Mouse (Mus musculus) MEL (cell line): ENCODE measurements around the gene Igfbp2. TPM values are rescaled to one million over a fixed set of nuclear protein-coding genes. Genes with fewer than 3 reads are reported as not detected.

Experiments
- DNase-seq: peaks from one replicate; pipeline ENCODE4 v3.0.0; 2011; ENCODE audit warnings: low read depth, low spot score
- H3K27ac ChIP-seq: 2 replicates; pipeline ENCODE4 v1.5.1; 2012; ENCODE audit warnings: low read depth, mild to moderate bottlenecking, control low read depth, low read length, moderate library complexity; ENCODE audit not compliant: control insufficient read depth
- H3K27me3 ChIP-seq, 2 experiments: fragments of 150-350 bp in 1 of 2; sonication (generic) in 1 of 2; 2 replicates each; pipeline ENCODE4 v1.6.1; 2012; ENCODE audit warnings: low read length in 2 of 2, mild to moderate bottlenecking in 2 of 2, improper control_type of control experiment in 1 of 2, moderate library complexity in 1 of 2; ENCODE audit not compliant: insufficient read depth in 2 of 2, control insufficient read depth in 1 of 2
- H3K36me3 ChIP-seq, 2 experiments: 2 replicates each; pipeline ENCODE4 v1.6.1; 2012 to 2014; ENCODE audit warnings: low read length in 2 of 2, improper control_type of control experiment in 1 of 2, inconsistent platforms in 1 of 2, mild to moderate bottlenecking in 1 of 2; ENCODE audit not compliant: insufficient read depth in 2 of 2, control insufficient read depth in 1 of 2
- H3K4me1 ChIP-seq, 2 experiments: fragments of 150-350 bp in 1 of 2; sonication (generic) in 1 of 2; 2 replicates each; pipeline ENCODE4 v1.6.1; 2012; ENCODE audit warnings: low read length in 2 of 2, improper control_type of control experiment in 1 of 2, mild to moderate bottlenecking in 1 of 2; ENCODE audit not compliant: insufficient read depth in 2 of 2, control insufficient read depth in 1 of 2
- H3K4me3 ChIP-seq, 2 experiments: fragments of 150-350 bp in 1 of 2; sonication (generic) in 1 of 2; 2 replicates each; pipeline ENCODE4 v1.5.1; 2012; ENCODE audit warnings: low read depth in 2 of 2, low read length in 2 of 2, mild to moderate bottlenecking in 2 of 2, moderate library complexity in 2 of 2, control low read depth in 1 of 2, improper control_type of control experiment in 1 of 2; ENCODE audit not compliant: control insufficient read depth in 1 of 2, insufficient read depth in 1 of 2
- H3K79me2 ChIP-seq: 2 replicates; pipeline ENCODE4 v1.6.1; 2012; ENCODE audit warnings: mild to moderate bottlenecking, low read length, moderate library complexity; ENCODE audit not compliant: control insufficient read depth, poor library complexity, insufficient read depth
- H3K9ac ChIP-seq: 2 replicates; pipeline ENCODE4 v1.6.1; 2012; ENCODE audit warnings: low read depth, mild to moderate bottlenecking, control low read depth, low read length, moderate library complexity; ENCODE audit not compliant: control insufficient read depth, poor library complexity, severe bottlenecking
- H3K9me3 ChIP-seq: fragments of 150-350 bp; sonication (generic); replicated peaks from 2 replicates; pipeline ENCODE4 v1.6.1; 2012; ENCODE audit warnings: mild to moderate bottlenecking, low read length, improper control_type of control experiment, moderate library complexity; ENCODE audit not compliant: insufficient read depth
- BHLHE40 ChIP-seq: IDR thresholded peaks from 2 replicates; pipeline ENCODE4 v1.6.1; 2012; ENCODE audit warnings: low read depth, mild to moderate bottlenecking, inconsistent platforms, low read length, improper control_type of control experiment, borderline replicate concordance
- CHD1 ChIP-seq: IDR thresholded peaks from 2 replicates; pipeline ENCODE4 v1.6.1; 2012; ENCODE audit warnings: low read depth, mild to moderate bottlenecking, inconsistent platforms, low read length, improper control_type of control experiment
- CTCF ChIP-seq, 3 experiments: IDR thresholded peaks in 2 of 3; conservative IDR thresholded peaks in 1 of 3; 2 replicates each; pipeline ENCODE4 v1.5.1; 2011 to 2012; ENCODE audit warnings: low read length in 3 of 3, low read depth in 2 of 3, mild to moderate bottlenecking in 2 of 3, improper control_type of control experiment in 1 of 3, inconsistent platforms in 1 of 3, mixed read lengths in 1 of 3, moderate library complexity in 1 of 3; ENCODE audit not compliant: control insufficient read depth in 1 of 3, insufficient read depth in 1 of 3, poor library complexity in 1 of 3, severe bottlenecking in 1 of 3
- EP300 ChIP-seq, 2 experiments: IDR thresholded peaks; 2 replicates each; pipeline ENCODE4 v1.6.1; 2011; ENCODE audit warnings: improper control_type of control experiment in 2 of 2, low read length in 2 of 2, low read depth in 1 of 2, mild to moderate bottlenecking in 1 of 2
- ETS1 ChIP-seq: IDR thresholded peaks from 2 replicates; pipeline ENCODE4 v1.6.1; 2012; ENCODE audit warnings: low read depth, mild to moderate bottlenecking, inconsistent platforms, low read length, improper control_type of control experiment, moderate library complexity
- GABPA ChIP-seq: IDR thresholded peaks from 2 replicates; pipeline ENCODE4 v1.6.1; 2012; ENCODE audit warnings: low read depth, mild to moderate bottlenecking, inconsistent platforms, low read length, improper control_type of control experiment, moderate library complexity
- MAFK ChIP-seq: IDR thresholded peaks from 2 replicates; pipeline ENCODE4 v1.6.1; 2011; ENCODE audit warnings: low read depth, mild to moderate bottlenecking, low read length, improper control_type of control experiment, borderline replicate concordance
- MAX ChIP-seq: IDR thresholded peaks from 2 replicates; pipeline ENCODE4 v1.6.1; 2011; ENCODE audit warnings: low read length, improper control_type of control experiment
- MAZ ChIP-seq: IDR thresholded peaks from 2 replicates; pipeline ENCODE4 v1.6.1; 2012; ENCODE audit warnings: low read depth, mild to moderate bottlenecking, inconsistent platforms, low read length, improper control_type of control experiment
- MXI1 ChIP-seq: IDR thresholded peaks from 2 replicates; pipeline ENCODE4 v1.6.1; 2011; ENCODE audit warnings: mild to moderate bottlenecking, low read depth, low read length, improper control_type of control experiment
- MYC ChIP-seq: IDR thresholded peaks from 2 replicates; pipeline ENCODE4 v1.6.1; 2011; ENCODE audit warnings: low read depth, mild to moderate bottlenecking, low read length, improper control_type of control experiment, moderate library complexity
- POLR2AphosphoS2 ChIP-seq: IDR thresholded peaks from 2 replicates; pipeline ENCODE4 v1.6.1; 2011; ENCODE audit warnings: low read length, improper control_type of control experiment
- RAD21 ChIP-seq: IDR thresholded peaks from 2 replicates; pipeline ENCODE4 v1.6.1; 2011; ENCODE audit warnings: mild to moderate bottlenecking, low read depth, low read length, improper control_type of control experiment
- RCOR1 ChIP-seq: IDR thresholded peaks from 2 replicates; pipeline ENCODE4 v1.6.1; 2012; ENCODE audit warnings: low read depth, mild to moderate bottlenecking, inconsistent platforms, low read length, improper control_type of control experiment
- SIN3A ChIP-seq: IDR thresholded peaks from 2 replicates; pipeline ENCODE4 v1.6.1; 2012; ENCODE audit warnings: low read length, improper control_type of control experiment, inconsistent platforms
- SMC3 ChIP-seq: IDR thresholded peaks from 2 replicates; pipeline ENCODE4 v1.6.1; 2011; ENCODE audit warnings: low read depth, low read length, improper control_type of control experiment
- TAL1 ChIP-seq: IDR thresholded peaks from 2 replicates; pipeline ENCODE4 v1.6.1; 2012; ENCODE audit warnings: mild to moderate bottlenecking, inconsistent platforms, low read length, moderate library complexity, mixed read lengths
- TBP ChIP-seq: IDR thresholded peaks from 2 replicates; pipeline ENCODE4 v1.8.0; 2011; ENCODE audit warnings: low read depth, low read length, improper control_type of control experiment
- TCF12 ChIP-seq: IDR thresholded peaks from 2 replicates; pipeline ENCODE4 v1.6.1; 2014; ENCODE audit warnings: low read depth, mild to moderate bottlenecking, inconsistent platforms, low read length, improper control_type of control experiment, moderate library complexity
- UBTF ChIP-seq: IDR thresholded peaks from 2 replicates; pipeline ENCODE4 v1.6.1; 2012; ENCODE audit warnings: low read depth, mild to moderate bottlenecking, inconsistent platforms, low read length, improper control_type of control experiment, moderate library complexity, borderline replicate concordance; ENCODE audit not compliant: insufficient read depth
- ZC3H11A ChIP-seq: IDR thresholded peaks from 2 replicates; pipeline ENCODE4 v1.6.1; 2012; ENCODE audit warnings: low read depth, mild to moderate bottlenecking, inconsistent platforms, low read length, improper control_type of control experiment
- ZKSCAN1 ChIP-seq: IDR thresholded peaks from 2 replicates; pipeline ENCODE4 v1.6.1; 2012; ENCODE audit warnings: low read depth, mild to moderate bottlenecking, inconsistent platforms, low read length, improper control_type of control experiment, moderate library complexity
- ZMIZ1 ChIP-seq: IDR thresholded peaks from 2 replicates; pipeline ENCODE4 v1.6.1; 2012; ENCODE audit warnings: low read depth, mild to moderate bottlenecking, inconsistent platforms, low read length, improper control_type of control experiment, moderate library complexity
- polyA plus RNA-seq, 2 experiments: library from polyadenylated mRNA; stranded (reverse) in 1 of 2; unstranded in 1 of 2; fragments of >175 nt in 1 of 2; fragments of >200 nt in 1 of 2; gene quantifications; 2 replicates each; pipeline versions ENCODE4 v1.2.1 to v1.2.4; 2012; ENCODE audit warnings: low replicate concordance in 2 of 2, low read depth in 1 of 2; ENCODE audit not compliant: insufficient read length in 2 of 2, insufficient read depth in 1 of 2, missing spikeins in 1 of 2
- total RNA-seq: library from RNA; depleted of rRNA; stranded (reverse); fragments of 300-350 nt; gene quantifications from 2 replicates; pipeline ENCODE4 v1.2.3, GENCODE M21; 2012

The Igfbp2 gene
- total and polyA plus RNA-seq, 3 experiments, result not detected

DNA sequence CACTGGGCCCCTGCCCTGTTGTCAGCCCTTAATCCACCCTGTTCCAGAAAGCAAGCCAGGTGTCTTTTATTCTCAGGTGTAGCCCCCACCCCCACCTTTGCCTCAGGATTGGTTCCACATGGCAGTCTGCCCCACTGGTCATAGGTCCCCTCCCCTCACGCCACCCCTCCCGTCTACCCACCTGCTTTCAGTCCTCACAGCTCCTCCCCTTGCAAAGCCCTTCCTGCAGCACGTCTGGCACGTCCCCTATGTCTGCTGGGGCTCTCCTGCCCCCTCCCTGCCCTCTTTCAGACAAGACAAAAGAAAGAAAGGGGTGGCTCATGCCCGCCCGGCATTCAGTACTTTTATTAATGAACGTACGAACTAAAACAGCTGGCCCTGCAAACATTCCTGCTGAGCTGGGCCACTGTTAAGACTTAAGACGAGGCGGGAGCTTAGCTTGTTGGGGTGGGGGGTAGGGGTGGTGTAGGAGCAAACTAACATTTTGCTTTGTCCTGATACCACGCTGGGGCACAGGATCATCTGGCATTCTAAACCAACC is 18.2 kb upstream of the Igfbp2 start:
- Histone ChIP-seq H3K79me2 (no peaks in the 10 kb centered on the region), H3K27me3 (no peaks in the 10 kb centered on the region), H3K4me1 (no peaks in the 10 kb centered on the region), H3K9me3 (no peaks in the 10 kb centered on the region), H3K9ac (no peak overlapping the region)
- DNase-seq, result no peak
- TF ChIP-seq TCF12 (no peak), CHD1 (no peak), MXI1 (no peak), RAD21 (no peak), POLR2AphosphoS2 (no peak), CTCF (IDR thresholded peaks at IDR 0.05 in 2 of 3, conservative IDR thresholded peaks at IDR 0.05 in 1 of 3; ENCODE audit: control insufficient read depth in 1 of 3, insufficient read depth in 1 of 3, low read depth in 2 of 3, low read length in 3 of 3, poor library complexity in 1 of 3, severe bottlenecking in 1 of 3) (no peak), MYC (no peak), SIN3A (no peak)
- TF ChIP-seq, all 39 proteins: peak for 0
- Histone ChIP-seq H3K27ac (no peak overlapping the region), H3K4me3 (no peak overlapping the region), H3K36me3 (no peaks in the 10 kb centered on the region)

GRCm38 (mm10) chr1:72809304-72809703 is 15.0 kb upstream of the Igfbp2 start:
- Histone ChIP-seq H3K9me3 (no peaks in the 10 kb centered on the region), H3K27me3 (no peaks in the 10 kb centered on the region), H3K9ac (no peak overlapping the region), H3K4me3 (no peak overlapping the region), H3K4me1 (no peaks in the 10 kb centered on the region), H3K36me3 (no peaks in the 10 kb centered on the region)
- no peak for DNase-seq
- TF ChIP-seq SMC3 (no peak), MAZ (no peak), RCOR1 (no peak), TBP (no peak), GABPA (no peak), UBTF (no peak), MAX (no peak)
- TF ChIP-seq, all 39 proteins: peak for 0
- no peak overlapping the region for H3K27ac ChIP-seq
- no peaks in the 10 kb centered on the region for H3K79me2 ChIP-seq

DNA sequence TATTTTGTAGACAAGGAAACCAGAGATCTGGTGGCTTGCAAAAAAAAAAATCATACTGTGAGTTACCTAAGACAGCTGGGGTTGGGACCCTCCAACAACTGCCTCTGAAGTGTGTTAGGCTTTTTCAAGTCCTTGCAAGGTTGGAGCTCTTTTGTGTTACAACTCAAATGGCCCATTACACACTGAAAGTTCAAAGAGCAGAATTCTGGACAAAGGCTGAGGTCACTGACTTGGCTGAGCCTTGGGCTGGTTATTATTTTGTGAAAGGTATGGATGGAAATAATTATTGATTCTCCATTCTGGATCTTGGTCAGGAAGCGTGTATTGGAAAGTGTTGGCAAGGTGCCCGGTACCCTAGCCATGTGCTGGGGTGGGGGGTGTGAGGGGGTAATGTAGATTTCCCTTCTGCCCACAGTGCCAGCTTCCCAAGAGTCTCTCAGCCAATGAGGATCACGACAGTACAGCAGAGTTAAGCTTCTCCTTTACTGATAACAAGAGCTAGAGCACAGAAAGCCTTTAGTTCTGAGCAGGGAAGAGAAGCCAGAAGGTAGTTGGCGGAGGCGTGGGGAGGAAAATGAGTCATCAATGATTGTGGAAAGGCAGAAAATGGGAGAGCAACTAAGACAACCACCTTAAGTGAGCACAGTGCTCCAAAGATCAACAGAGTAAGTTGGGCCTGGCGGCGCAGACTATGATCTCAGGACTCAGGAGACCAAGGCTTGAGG is 14.2 kb upstream of the Igfbp2 start:
- Histone ChIP-seq H3K27ac (no peak overlapping the region), H3K9ac (no peak overlapping the region), H3K27me3 (no peaks in the 10 kb centered on the region), H3K4me1 (no peaks in the 10 kb centered on the region), H3K36me3 (no peaks in the 10 kb centered on the region), H3K79me2 (no peaks in the 10 kb centered on the region), H3K4me3 (no peak overlapping the region), H3K9me3 (no peaks in the 10 kb centered on the region)
- no peak for DNase-seq
- TF ChIP-seq ZMIZ1, result no peak
- TF ChIP-seq EP300 (IDR thresholded peaks at IDR 0.05; ENCODE audit: low read depth in 1 of 2, low read length in 2 of 2), result no peak
- no peak for TF ChIP-seq BHLHE40
- TF ChIP-seq ETS1, result no peak
- no peak for TF ChIP-seq MAZ
- TF ChIP-seq MAFK, result no peak
- no peak for TF ChIP-seq ZKSCAN1
- no peak for TF ChIP-seq MYC
- no peak for TF ChIP-seq ZC3H11A
- no peak for TF ChIP-seq UBTF
- no peak for TF ChIP-seq POLR2AphosphoS2
- no peak for TF ChIP-seq CHD1
- TF ChIP-seq TAL1, result no peak
- no peak for TF ChIP-seq RCOR1
- TF ChIP-seq TCF12, result no peak
- no peak for TF ChIP-seq MAX
- no peak for TF ChIP-seq CTCF (IDR thresholded peaks at IDR 0.05 in 2 of 3, conservative IDR thresholded peaks at IDR 0.05 in 1 of 3; ENCODE audit: control insufficient read depth in 1 of 3, insufficient read depth in 1 of 3, low read depth in 2 of 3, low read length in 3 of 3, poor library complexity in 1 of 3, severe bottlenecking in 1 of 3)
- TF ChIP-seq RAD21, result no peak
- no peak for TF ChIP-seq SMC3
